Mouse (Mus musculus) hindbrain, embryonic 11.5 days (tissue): ENCODE results near the gene Edem2. TPM values are rescaled to one million over a fixed set of nuclear protein-coding genes. Genes with fewer than 3 reads are reported as not detected.

Experiments
- ATAC-seq: fragments of 200-750 bp; cut with Nextera tagmentation; 2 replicates; pipeline ENCODE4 v1.8.0; 2017; ENCODE audit warnings: mild to moderate bottlenecking, moderate TSS enrichment, moderate library complexity; ENCODE audit not compliant: low FRiP score
- DNase-seq: peaks from one replicate; pipeline ENCODE4 v3.0.0-alpha.2; 2015; ENCODE audit warnings: low spot score
- H3K27ac ChIP-seq: fragments of 300-500 bp; sonication (generic); 2 replicates; pipeline ENCODE4 v1.5.1; 2014; ENCODE audit warnings: mild to moderate bottlenecking, low read depth, low read length
- H3K27me3 ChIP-seq: fragments of 300-500 bp; sonication (generic); 2 replicates; pipeline ENCODE4 v1.6.1; 2014; ENCODE audit warnings: mild to moderate bottlenecking, low read length, moderate library complexity, mixed read lengths; ENCODE audit not compliant: control insufficient read depth, insufficient read depth
- H3K36me3 ChIP-seq: fragments of 300-500 bp; sonication (generic); 2 replicates; pipeline ENCODE4 v1.6.1; 2014; ENCODE audit warnings: mild to moderate bottlenecking, low read length, moderate library complexity, mixed read lengths; ENCODE audit not compliant: control insufficient read depth, insufficient read depth
- H3K4me1 ChIP-seq: fragments of 300-500 bp; sonication (generic); replicated peaks from 2 replicates; pipeline ENCODE4 v1.6.1; 2014; ENCODE audit warnings: low read length, mixed read lengths; ENCODE audit not compliant: control insufficient read depth, insufficient read depth
- H3K4me2 ChIP-seq: fragments of 300-500 bp; sonication (generic); replicated peaks from 2 replicates; pipeline ENCODE4 v1.6.1; 2014; ENCODE audit warnings: mild to moderate bottlenecking, low read depth, low read length
- H3K4me3 ChIP-seq: fragments of 300-500 bp; sonication (generic); 2 replicates; pipeline ENCODE4 v1.5.1; 2014; ENCODE audit warnings: low read depth, low read length
- H3K9ac ChIP-seq: fragments of 300-500 bp; sonication (generic); 2 replicates; pipeline ENCODE4 v1.6.1; 2014; ENCODE audit warnings: low read depth, low read length
- H3K9me3 ChIP-seq: fragments of 300-500 bp; sonication (generic); 2 replicates; pipeline ENCODE4 v1.6.1; 2016; ENCODE audit warnings: low read length; ENCODE audit not compliant: control insufficient read depth
- WGBS: fragments of 180-500 bp; shearing (Covaris S2); extraction: QIAGEN DNeasy Blood & Tissue Kit; methylation state at CpG from one replicate; pipeline ENCODE4 v1.1.7; 2014; 5-methylcytosine and 5-hydroxymethylcytosine counted together
- polyA plus RNA-seq: library from polyadenylated mRNA; unstranded; fragments of >200 nt; fragmentation: Nextera tagmentation; extraction: Ambion mirVana; gene quantifications from 2 replicates; pipeline ENCODE4 v1.2.1, GENCODE M21; 2014

The Edem2 gene
- polyA plus RNA-seq, 1 experiment from 2014 or later: 37.4 TPM

DNA sequence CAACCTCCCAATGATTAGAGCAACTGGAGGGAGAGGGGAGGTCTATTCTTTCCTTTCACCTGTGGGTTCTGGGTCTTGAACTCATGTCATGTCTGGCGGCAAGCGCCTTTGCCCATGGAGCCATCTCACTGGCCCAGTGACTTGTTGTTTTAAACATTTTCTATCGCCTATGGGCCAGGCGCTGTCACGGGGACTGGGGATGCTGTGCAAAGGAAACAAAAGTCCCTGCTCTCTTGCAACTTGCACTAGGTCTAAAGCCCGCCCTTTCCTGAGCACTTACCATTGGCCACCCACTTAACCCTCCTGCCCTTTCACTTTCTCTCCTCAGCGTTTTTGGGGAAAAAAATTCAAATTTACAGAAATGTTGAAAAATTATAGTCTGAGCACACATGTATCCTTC is 32.4 kb downstream of the Edem2 start:
- no peak for ATAC-seq
- Histone ChIP-seq H3K36me3 (no peaks in the 10 kb centered on the region), H3K27me3 (no peaks in the 10 kb centered on the region), H3K27ac (no peak overlapping the region), H3K4me2 (no peak overlapping the region), H3K4me1 (no peaks in the 10 kb centered on the region), H3K4me3 (no peak overlapping the region), H3K9ac (no peak overlapping the region), H3K9me3 (no peaks in the 10 kb centered on the region)
- 80% methylated on average over 7 of the region's 7 CpGs for WGBS
- DNase-seq: no peak

DNA sequence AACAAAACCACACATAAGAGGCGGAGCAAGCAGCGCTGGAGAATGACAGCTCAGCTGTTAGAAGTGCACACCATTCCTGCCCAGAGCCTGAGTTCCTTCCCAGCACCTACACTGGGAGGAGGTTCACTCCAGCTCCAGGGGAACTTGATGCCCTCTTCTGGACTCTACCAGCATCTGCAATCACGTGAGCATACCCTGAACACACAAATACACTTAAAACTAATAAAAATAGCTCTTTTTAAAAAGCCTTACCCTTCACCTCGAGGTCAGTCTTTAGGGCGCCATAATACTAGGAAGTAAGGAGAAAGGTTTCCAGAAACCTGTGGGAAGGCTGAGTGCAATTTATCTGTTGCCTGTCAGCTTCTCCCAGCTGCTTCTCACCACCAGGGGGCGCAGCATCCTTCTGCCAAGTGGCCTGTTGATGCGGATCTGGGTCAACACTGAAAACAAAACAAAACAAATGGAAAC is 33.1 kb downstream of the Edem2 start:
- Histone ChIP-seq H3K27me3 (no peaks in the 10 kb centered on the region), H3K27ac (no peak overlapping the region), H3K4me2 (no peak overlapping the region), H3K9ac (no peak overlapping the region), H3K36me3 (no peaks in the 10 kb centered on the region), H3K4me3 (no peak overlapping the region), H3K4me1 (no peaks in the 10 kb centered on the region), H3K9me3 (no peaks in the 10 kb centered on the region)
- ATAC-seq (no peak), DNase-seq (peak; percentile 88)
- 14% methylated on average over 7 of the region's 7 CpGs for WGBS

DNA sequence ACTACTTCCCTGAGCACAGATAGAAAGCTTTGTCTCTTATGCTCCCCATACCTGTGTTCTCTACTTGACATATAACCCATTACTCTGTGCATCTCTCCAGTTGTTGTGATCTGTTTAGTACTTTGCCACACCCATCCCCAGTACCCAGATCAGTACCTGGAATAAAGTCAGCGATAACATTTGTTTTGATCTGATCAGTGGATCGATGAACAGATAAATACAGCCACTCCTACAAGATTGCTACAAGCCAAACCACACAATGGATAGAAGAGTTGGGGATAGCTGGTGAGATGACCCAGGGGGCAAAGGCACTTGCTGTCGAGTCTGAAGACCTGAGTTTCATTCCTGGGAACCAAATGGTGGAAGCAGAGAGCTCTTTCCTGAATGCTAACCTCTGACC is 34.0 kb downstream of the Edem2 start:
- H3K4me1 ChIP-seq: no peaks in the 10 kb centered on the region
- ATAC-seq (no peak), DNase-seq (no peak)
- no peaks in the 10 kb centered on the region for H3K9me3 ChIP-seq
- WGBS: 71% methylated on average over 3 of the region's 3 CpGs
- H3K4me2 ChIP-seq: no peak overlapping the region
- no peak overlapping the region for H3K27ac ChIP-seq
- no peak overlapping the region for H3K9ac ChIP-seq
- H3K4me3 ChIP-seq: no peak overlapping the region
- H3K27me3 ChIP-seq: no peaks in the 10 kb centered on the region
- no peaks in the 10 kb centered on the region for H3K36me3 ChIP-seq

DNA sequence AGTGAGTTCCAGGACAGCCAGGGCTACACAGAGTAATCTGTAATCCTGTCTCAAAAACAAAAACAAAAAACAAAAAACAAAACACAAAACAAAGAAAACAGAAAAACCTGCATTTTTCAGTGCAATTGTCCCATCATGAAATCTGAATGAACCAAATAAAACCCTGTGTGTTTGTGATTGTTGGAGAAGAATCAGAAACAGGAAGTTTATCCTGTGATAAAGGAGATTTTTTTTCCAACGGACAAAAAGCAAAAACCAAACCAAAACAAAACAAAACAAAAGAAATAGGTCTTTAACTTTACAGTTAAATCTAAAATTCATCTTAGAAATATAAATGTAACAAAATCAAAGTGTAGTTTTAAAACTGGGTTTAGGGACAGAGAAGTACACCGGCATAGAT is 34.7 kb downstream of the Edem2 start:
- WGBS: 76% methylated on average over 2 of the region's 2 CpGs
- no peak overlapping the region for H3K27ac ChIP-seq
- H3K4me2 ChIP-seq: no peak overlapping the region
- DNase-seq: no peak
- no peaks in the 10 kb centered on the region for H3K4me1 ChIP-seq
- H3K36me3 ChIP-seq: no peaks in the 10 kb centered on the region
- no peak overlapping the region for H3K4me3 ChIP-seq
- no peaks in the 10 kb centered on the region for H3K9me3 ChIP-seq
- no peak for ATAC-seq
- H3K27me3 ChIP-seq: no peaks in the 10 kb centered on the region
- no peak overlapping the region for H3K9ac ChIP-seq

DNA sequence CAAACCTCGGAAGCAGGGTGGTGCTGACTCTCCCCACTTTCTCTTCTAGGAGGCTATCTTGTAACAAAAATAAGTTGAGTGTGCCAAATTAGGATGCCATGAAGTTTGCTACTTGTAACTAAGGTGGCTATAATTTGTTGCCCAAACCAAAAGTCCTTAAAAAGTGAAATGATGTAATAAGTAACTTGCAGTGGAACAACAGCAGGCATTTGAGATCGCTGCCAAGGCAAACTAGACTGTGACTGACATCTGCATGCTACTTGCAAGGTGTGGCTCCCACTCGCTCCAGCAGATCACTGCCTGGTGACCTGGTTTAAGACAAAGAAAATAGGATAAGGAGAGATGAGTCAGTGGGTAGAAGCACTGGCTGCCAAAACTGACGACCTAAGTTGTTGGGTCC is 36.1 kb downstream of the Edem2 start:
- DNase-seq (no peak), ATAC-seq (no peak)
- Histone ChIP-seq H3K4me2 (no peak overlapping the region), H3K36me3 (no peaks in the 10 kb centered on the region), H3K27me3 (no peaks in the 10 kb centered on the region), H3K9me3 (no peaks in the 10 kb centered on the region), H3K4me3 (no peak overlapping the region), H3K9ac (no peak overlapping the region), H3K4me1 (no peaks in the 10 kb centered on the region), H3K27ac (no peak overlapping the region)
- 80% methylated on average over 4 of the region's 4 CpGs for WGBS

DNA sequence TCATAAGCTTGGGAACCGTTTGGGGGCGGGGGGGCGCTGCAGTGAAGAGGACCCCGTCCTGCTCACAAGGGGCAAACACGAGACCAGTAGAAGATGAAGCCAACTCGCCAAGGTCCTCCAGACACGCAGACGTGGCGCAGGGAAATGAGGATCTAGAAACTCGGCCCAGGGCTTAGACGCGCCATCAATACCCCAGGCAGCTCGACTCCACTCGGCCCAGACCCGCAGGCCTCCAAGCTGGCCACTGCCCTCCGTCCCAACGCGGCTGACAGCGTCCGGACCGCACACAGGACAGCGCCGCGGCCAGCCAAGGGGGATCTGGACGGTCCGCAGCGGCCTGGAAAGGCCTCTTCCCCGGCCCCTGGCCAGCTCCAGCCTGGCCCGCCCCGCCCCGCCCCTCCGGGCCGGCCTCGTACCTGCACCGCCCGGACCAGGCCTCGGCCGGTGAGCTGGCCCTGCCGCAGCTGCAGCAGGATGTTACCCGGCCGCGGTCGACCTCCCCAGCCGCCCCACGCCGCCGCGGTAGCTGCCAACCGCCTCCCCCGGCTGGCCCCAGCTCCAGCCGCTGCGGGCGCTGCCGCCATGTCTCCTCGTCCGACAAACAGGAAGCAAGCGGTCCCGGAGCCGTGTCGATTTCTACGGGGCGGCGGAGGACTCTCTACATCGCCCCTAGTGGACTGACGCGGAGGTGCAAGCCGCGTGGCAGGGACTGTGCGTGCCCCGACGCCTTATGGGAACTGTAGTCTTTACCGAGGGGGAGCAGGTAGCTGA is 37.4 kb downstream of the Edem2 start, which contains the start of gene Trpc4ap:
TSS of gene Trpc4ap (minus strand) at position 662 of the 771 bp plus-strand sequence.
- H3K4me3 ChIP-seq: peak within 1 kb of the TSS; percentile 94
- peak within 1 kb of the TSS; percentile 38 for H3K4me2 ChIP-seq
- no peaks in the 10 kb centered on the region for H3K9me3 ChIP-seq
- H3K27ac ChIP-seq: peak within 1 kb of the TSS; percentile 84
- H3K4me1 ChIP-seq: no peaks in the 10 kb centered on the region
- H3K36me3 ChIP-seq: no peaks in the 10 kb centered on the region
- DNase-seq (peak; percentile 99), ATAC-seq (peak; percentile 97)
- peak within 1 kb of the TSS; percentile 94 for H3K9ac ChIP-seq
- WGBS: under 1% methylated on average over 66 of the region's 72 CpGs
- no peaks in the 10 kb centered on the region for H3K27me3 ChIP-seq

DNA sequence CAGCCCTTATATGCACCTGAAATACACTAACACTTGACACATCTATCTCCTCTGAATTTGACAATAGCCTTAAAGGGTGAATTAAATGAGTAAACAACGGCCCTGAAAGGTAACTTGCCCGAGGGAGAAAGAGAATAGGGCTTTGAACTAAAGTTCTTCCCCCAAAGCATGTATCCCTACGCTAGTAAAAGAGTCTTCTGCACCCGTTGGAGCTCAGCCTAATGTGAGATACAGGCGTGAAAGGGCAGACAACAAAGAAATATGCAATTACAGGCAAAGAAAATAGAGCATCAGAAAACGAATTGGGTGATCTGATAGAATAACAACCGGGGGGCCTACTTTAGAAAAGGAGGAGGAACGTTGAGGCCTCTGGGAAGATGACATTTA is 37.9 kb downstream of the Edem2 start:
- 7% methylated on average over 8 of the region's 8 CpGs for WGBS
- Histone ChIP-seq H3K4me3 (peak overlapping the region; percentile 94), H3K4me1 (no peaks in the 10 kb centered on the region), H3K27ac (peak overlapping the region; percentile 84), H3K4me2 (peak overlapping the region; percentile 38), H3K9me3 (no peaks in the 10 kb centered on the region), H3K9ac (peak overlapping the region; percentile 94), H3K36me3 (no peaks in the 10 kb centered on the region), H3K27me3 (no peaks in the 10 kb centered on the region)
- ATAC-seq (no peak), DNase-seq (no peak)

DNA sequence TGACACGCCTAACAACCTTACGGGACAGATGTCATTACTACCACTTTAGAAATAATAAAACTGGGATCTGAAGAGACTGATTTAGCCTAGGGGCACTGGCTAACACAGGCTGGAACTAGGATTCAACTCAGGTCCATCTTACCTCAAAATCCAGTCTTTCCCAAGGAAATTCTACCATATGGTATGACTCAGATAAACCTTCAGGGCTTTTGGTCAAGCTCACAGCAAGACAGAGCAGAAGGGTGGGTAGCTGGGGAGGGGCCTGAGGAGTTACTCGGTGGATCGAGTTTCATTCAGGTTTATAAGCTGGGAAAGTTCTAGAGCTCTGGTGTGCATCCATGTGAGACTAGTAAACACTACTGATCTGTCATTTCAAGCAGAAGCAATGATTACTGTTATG is 40.1 kb downstream of the Edem2 start:
- no peak for DNase-seq
- Histone ChIP-seq H3K27ac (no peak overlapping the region), H3K9me3 (no peaks in the 10 kb centered on the region), H3K4me3 (no peak overlapping the region), H3K27me3 (no peaks in the 10 kb centered on the region), H3K4me1 (no peaks in the 10 kb centered on the region), H3K36me3 (no peaks in the 10 kb centered on the region), H3K4me2 (no peak overlapping the region), H3K9ac (no peak overlapping the region)
- 88% methylated on average over 4 of the region's 4 CpGs for WGBS
- ATAC-seq: no peak

DNA sequence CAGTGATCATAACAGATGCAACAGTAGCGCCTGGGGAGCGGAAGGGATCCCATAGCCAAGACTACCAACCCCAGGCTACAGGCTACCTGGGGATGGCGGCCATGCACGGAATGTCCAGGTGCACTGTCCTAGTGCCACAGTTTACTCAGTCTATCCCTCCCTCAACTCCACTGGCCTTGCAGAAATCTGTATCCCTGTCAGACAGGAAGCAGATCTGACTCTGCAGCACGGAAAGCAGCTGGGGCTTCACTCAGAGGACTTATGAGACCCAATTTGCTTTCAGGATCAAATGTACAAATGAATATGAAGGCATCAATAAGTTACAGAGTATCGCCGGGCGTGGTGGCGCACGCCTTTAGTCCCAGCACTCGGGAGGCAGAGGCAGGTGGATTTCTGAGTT is 41.5 kb downstream of the Edem2 start:
- DNase-seq (no peak), ATAC-seq (no peak)
- Histone ChIP-seq H3K4me2 (no peak overlapping the region), H3K27me3 (no peaks in the 10 kb centered on the region), H3K36me3 (no peaks in the 10 kb centered on the region), H3K4me3 (no peak overlapping the region), H3K4me1 (no peaks in the 10 kb centered on the region), H3K27ac (no peak overlapping the region), H3K9ac (no peak overlapping the region), H3K9me3 (no peaks in the 10 kb centered on the region)
- 97% methylated on average over 11 of the region's 11 CpGs for WGBS
